Mouse (Mus musculus): ENCODE measurements around the gene Arpp21. TPM values are rescaled to one million over a fixed set of nuclear protein-coding genes. Genes with fewer than 3 reads are reported as not detected.
"Not testable (repeated sequence)": the region's sequence is repeated elsewhere in the genome, so short reads cannot be mapped to it uniquely, and the experiment has no call there.

Arpp21 gene
- total RNA-seq, 2 experiments from 2014 or later = 1.4 TPM

GRCm38 (mm10) chr9:112102155-112102851 is 133.4 kb downstream of the Arpp21 start:
- DNase-seq = peak; percentile 12 to 37

GRCm38 (mm10) chr9:112100841-112101595 is 134.7 kb downstream of the Arpp21 start:
- peak in 1 of 2 experiments; percentile 17 for DNase-seq

- DNase-seq = no peak
These were observed 137.5 kb downstream of the Arpp21 start for GRCm38 (mm10) chr9:112098267-112098666.

- DNase-seq = no peak
These were observed 140.0 kb downstream of the Arpp21 start for GRCm38 (mm10) chr9:112095708-112096107.

- no peak for DNase-seq
These were observed 140.5 kb downstream of the Arpp21 start for GRCm38 (mm10) chr9:112095198-112095597.

- DNase-seq = no peak
These were observed 156.8 kb downstream of the Arpp21 start for GRCm38 (mm10) chr9:112078903-112079302.

- no peak for DNase-seq
These were observed 157.3 kb downstream of the Arpp21 start for GRCm38 (mm10) chr9:112078453-112078852.

- no peak for DNase-seq
These were observed 160.5 kb downstream of the Arpp21 start for GRCm38 (mm10) chr9:112075273-112075672.

GRCm38 (mm10) chr9:112074872-112075271 is 160.9 kb downstream of the Arpp21 start:
- DNase-seq = no peak

GRCm38 (mm10) chr9:112071368-112071767 is 164.4 kb downstream of the Arpp21 start:
- DNase-seq = peak; percentile 14 to 30

- DNase-seq = peak in 1 of 2 experiments; percentile 12
These were observed 164.8 kb downstream of the Arpp21 start for GRCm38 (mm10) chr9:112070961-112071360.

- no peak for DNase-seq
These were observed 167.5 kb downstream of the Arpp21 start for GRCm38 (mm10) chr9:112068250-112068649.

- no peak for DNase-seq
These were observed 174.9 kb downstream of the Arpp21 start for GRCm38 (mm10) chr9:112060696-112061425.

GRCm38 (mm10) chr9:112054807-112055381 is 180.8 kb downstream of the Arpp21 start:
- DNase-seq = no peak

- no peak for DNase-seq
These were observed 187.8 kb downstream of the Arpp21 start for GRCm38 (mm10) chr9:112047903-112048467.

GRCm38 (mm10) chr9:112040566-112040965 is 195.2 kb downstream of the Arpp21 start:
- no peak for DNase-seq

- no peak for DNase-seq
These were observed 198.0 kb downstream of the Arpp21 start for GRCm38 (mm10) chr9:112037732-112038131.

- not testable (repeated sequence) for DNase-seq
These were observed 201.9 kb downstream of the Arpp21 start for GRCm38 (mm10) chr9:112033840-112034239.

- no peak for DNase-seq
These were observed 203.6 kb downstream of the Arpp21 start for GRCm38 (mm10) chr9:112032169-112032568.

GRCm38 (mm10) chr9:112023562-112024015 is 212.1 kb downstream of the Arpp21 start:
- peak in 1 of 2 experiments; percentile 9 for DNase-seq

GRCm38 (mm10) chr9:112023111-112023510 is 212.6 kb downstream of the Arpp21 start:
- DNase-seq = no peak
